Mouse (Mus musculus) thymus, adult 2 months (tissue): ENCODE measurements around the gene Tmem132c.

Source experiments
- CTCF ChIP-seq: fragments of 200-500 bp; IDR thresholded peaks from 2 replicates; pipeline ENCODE4 v1.5.1; 2012; ENCODE audit warnings: mild to moderate bottlenecking, control low read depth, low read length, moderate library complexity, borderline replicate concordance; ENCODE audit not compliant: control insufficient read depth, poor library complexity, insufficient read depth; ENCODE audit errors: extremely low read depth
- POLR2A ChIP-seq: fragments of 200-500 bp; IDR thresholded peaks from 2 replicates; pipeline ENCODE4 v1.6.1; 2012; ENCODE audit warnings: mild to moderate bottlenecking, low read length, control low read depth, moderate library complexity; ENCODE audit not compliant: control insufficient read depth, poor library complexity, insufficient read depth; ENCODE audit errors: extremely low read depth

- TF ChIP-seq POLR2A (no peak), CTCF (no peak)
Measured at GRCm38 (mm10) chr5:127511653-127512052, 270.0 kb downstream of the Tmem132c start.
